ENCODE assay signal across 8 mouse cellular contexts in genomic region chr17:45663106-45663919, GRCm38 (mm10). TPM values are rescaled to one million over a fixed set of nuclear protein-coding genes. Genes with fewer than 3 reads are reported as not detected.
DNase-seq lines count a peak whose midpoint lies in the region; ATAC-seq and TF ChIP-seq lines count a peak whose summit lies in the region.

No protein-coding gene starts in this region.

- WGBS in forebrain, embryonic 12.5 days = 25% methylated on average over 27 of the region's 27 CpGs
- 28% methylated on average over 27 of the region's 27 CpGs for WGBS in liver, postnatal 0 days (ENCODE audit: insufficient replicate concordance)

- H3K9ac ChIP-seq in CH12.LX (ENCODE audit: insufficient read depth, low read depth) = no peak overlapping the region
- no peak overlapping the region for H3K9ac ChIP-seq in forebrain, embryonic 12.5 days
- no peak overlapping the region for H3K9ac ChIP-seq in liver, postnatal 0 days (replicated peaks)

- peak; percentile 49 for DNase-seq in CH12.LX (ENCODE audit: extremely low read depth)
- DNase-seq in c-Kit-positive CD71-positive TER-119-negative erythroid progenitor cells, embryonic 14.5 days (ENCODE audit: low read depth) = peak; percentile 60
- DNase-seq in heart, postnatal 36 days = peak; percentile 78 to 83
- peak; percentile 65 to 83 for DNase-seq in layer of hippocampus, adult 18-20 months (ENCODE audit: low spot score in 2 of 2)
- peak; percentile 85 for DNase-seq in liver, postnatal 0 days
- peak; percentile 81 for DNase-seq in thymus, postnatal 0 days (ENCODE audit: low spot score)

- no peaks in the 10 kb centered on the region for H3K79me2 ChIP-seq in CH12.LX (replicated peaks; ENCODE audit: control insufficient read depth, extremely low read depth, insufficient read depth, poor library complexity, severe bottlenecking)

- TF ChIP-seq RAD21 in CH12.LX (IDR thresholded peaks at IDR 0.05; ENCODE audit: low read depth, low read length) = peak; percentile 18

- H3K36me3 ChIP-seq in CH12.LX (replicated peaks in 1 of 2; ENCODE audit: control insufficient read depth in 1 of 2, insufficient read depth in 1 of 2, low read length in 1 of 2) = peaks cover 0 to 68% of the 10 kb centered on the region in 2 experiments
- H3K36me3 ChIP-seq in forebrain, embryonic 12.5 days (replicated peaks) = peaks cover 66% of the 10 kb centered on the region
- H3K36me3 ChIP-seq in liver, postnatal 0 days (replicated peaks; ENCODE audit: insufficient read depth, low read length) = 0 out of 2 replicates have a peak, but pooled peaks cover 5% of the 10 kb centered on the region

- TF ChIP-seq EP300 in CH12.LX (IDR thresholded peaks at IDR 0.05; ENCODE audit: low read length) = no peak
- no peak for TF ChIP-seq EP300 in liver, postnatal 0 days (IDR thresholded peaks at IDR 0.05; ENCODE audit: low read depth)

- TF ChIP-seq CTCF in CH12.LX (conservative IDR thresholded peaks at IDR 0.05 in 1 of 2, IDR thresholded peaks at IDR 0.05 in 1 of 2; ENCODE audit: low read depth in 2 of 2, low read length in 2 of 2) = peak; percentile 90 to 99
- peak; percentile 97 for TF ChIP-seq CTCF in liver, postnatal 0 days (IDR thresholded peaks at IDR 0.05; ENCODE audit: low read depth)

- intact Hi-C loops in heart, postnatal 36 days (cut with DNase I) = loop anchor here (1.0 kb wide), 1 partner anchor 55 kb away; no protein-coding TSS in a partner anchor

- ATAC-seq in forebrain, embryonic 12.5 days (ENCODE audit: low FRiP score) = peak; percentile 67
- peak; percentile 67 for ATAC-seq in liver, postnatal 0 days
- ATAC-seq in neutrophil, adult 5-6 weeks (ENCODE audit: extremely low read depth, insufficient number of reproducible peaks, low FRiP score, poor library complexity, severe bottlenecking) = peak; percentile 39

- peak overlapping the region in 1 of 3 experiments; percentile 8 for H3K4me3 ChIP-seq in CH12.LX (replicated peaks in 1 of 3; ENCODE audit: low read depth in 2 of 3, low read length in 2 of 3, poor library complexity in 1 of 3)
- 0 out of 2 replicates have a peak overlapping the region, but pooled peaks have one; percentile 7 for H3K4me3 ChIP-seq in forebrain, embryonic 12.5 days (replicated peaks)
- H3K4me3 ChIP-seq in liver, postnatal 0 days (ENCODE audit: low read depth, low read length) = no peak overlapping the region

- dilution Hi-C loops in CH12.LX (cut with MboI; ENCODE audit: extremely low pct_ligation_motif_present, extremely low pct_unique_long_range_greater_than_20kb, low sequenced_read_pairs) = no loop called here

- no peaks in the 10 kb centered on the region for H3K27me3 ChIP-seq in CH12.LX (replicated peaks)
- H3K27me3 ChIP-seq in forebrain, embryonic 12.5 days = no peaks in the 10 kb centered on the region
- no peaks in the 10 kb centered on the region for H3K27me3 ChIP-seq in liver, postnatal 0 days (ENCODE audit: insufficient read depth, low read length)

- in situ Hi-C loops in CH12.LX (cut with MboI; ENCODE audit: low pct_ligation_motif_present, low pct_unique_long_range_greater_than_20kb, low sequenced_read_pairs) = loop anchor here (25.0 kb wide), 1 partner anchor 176 kb away; the partner anchor contains the start of gene Spats1

- TF ChIP-seq POLR2A in CH12.LX (IDR thresholded peaks at IDR 0.05; ENCODE audit: low read depth, low read length) = no peak

- H3K27ac ChIP-seq in CH12.LX (ENCODE audit: insufficient read depth, low read depth) = no peak overlapping the region
- H3K27ac ChIP-seq in forebrain, embryonic 12.5 days = 0 out of 2 replicates have a peak overlapping the region, but pooled peaks have one; percentile 13
- H3K27ac ChIP-seq in liver, postnatal 0 days (ENCODE audit: low read depth) = no peak overlapping the region

- no peaks in the 10 kb centered on the region for H3K9me3 ChIP-seq in CH12.LX (replicated peaks; ENCODE audit: low read length)
- no peaks in the 10 kb centered on the region for H3K9me3 ChIP-seq in forebrain, embryonic 12.5 days
- no peaks in the 10 kb centered on the region for H3K9me3 ChIP-seq in liver, postnatal 0 days (ENCODE audit: low read length)

- H3K4me2 ChIP-seq in CH12.LX (ENCODE audit: insufficient read depth, low read depth, poor library complexity, severe bottlenecking) = no peak overlapping the region
- peak overlapping the region; percentile 35 for H3K4me2 ChIP-seq in forebrain, embryonic 12.5 days
- H3K4me2 ChIP-seq in liver, postnatal 0 days (ENCODE audit: low read depth, low read length) = peak overlapping the region; percentile 23; the same call in 1 of the 2 replicates

- peaks cover 0 to 3% of the 10 kb centered on the region in 2 experiments; a peak in 2 of 4 replicates for H3K4me1 ChIP-seq in CH12.LX (ENCODE audit: control insufficient read depth in 1 of 2, insufficient read depth in 2 of 2)
- H3K4me1 ChIP-seq in forebrain, embryonic 12.5 days = peaks cover 4% of the 10 kb centered on the region
- H3K4me1 ChIP-seq in liver, postnatal 0 days (ENCODE audit: insufficient read depth) = no peaks in the 10 kb centered on the region

TF ChIP-seq in CH12.LX, 34 proteins besides CTCF, POLR2A, EP300 and RAD21:
- peak; percentile 72 for TF ChIP-seq SMC3 (IDR thresholded peaks at IDR 0.05; ENCODE audit: low read depth, low read length)
- TF ChIP-seq SIN3A (IDR thresholded peaks at IDR 0.05; ENCODE audit: low read length) = no peak
- TF ChIP-seq ZNF384 (IDR thresholded peaks at IDR 0.05; ENCODE audit: low read depth, low read length) = no peak
- TF ChIP-seq NELFE (IDR thresholded peaks at IDR 0.05; ENCODE audit: low read depth, low read length) = 0 out of 2 replicates have a peak, but pooled peaks have one; percentile 23
- no peak for TF ChIP-seq MYC (IDR thresholded peaks at IDR 0.05; ENCODE audit: low read depth, low read length)
- TF ChIP-seq KAT2A (IDR thresholded peaks at IDR 0.05; ENCODE audit: insufficient replicate concordance, low read length) = no peak
- no peak for TF ChIP-seq ZKSCAN1 (IDR thresholded peaks at IDR 0.05; ENCODE audit: borderline replicate concordance, low read depth, low read length)

RNA-seq across cellular contexts. Expression of gene Capn11, which starts 4.2 kb away (rescaled TPM):
- total RNA-seq in CH12.LX (2012; rRNA removed) (not detected in 2 replicates), CH12.LX (2014; rRNA removed) (not detected in 2 replicates)
- 0.09 and 0.10 TPM in 2 replicates for polyA plus RNA-seq in CH12.LX (2012; ENCODE audit: insufficient read length, low read depth)
- 0.76 and 1.1 TPM in 2 replicates for polyA plus RNA-seq in forebrain, embryonic 12.5 days (2016; fragmentation: Nextera tagmentation; extraction: Ambion mirVana)
- total RNA-seq in heart, postnatal 36 days (2021) = not detected
- 1 to 10 TPM in 1 of 2 experiments, under 1 TPM in 1; 0.68 to 3.0 TPM for total RNA-seq in layer of hippocampus, adult 18-20 months (2021)
- polyA plus RNA-seq in liver, postnatal 0 days (2015; fragmentation: Nextera tagmentation; extraction: Ambion mirVana) = not detected in 2 replicates
- total RNA-seq in neutrophil, adult 5-6 weeks (2017) = 1.1 and 1.5 TPM in 2 replicates
- 0.05 TPM in 1 of 2 replicates, not detected in the other for polyA plus RNA-seq in thymus, postnatal 0 days (2015; fragmentation: Nextera tagmentation; extraction: Ambion mirVana)

RNA-seq across cellular contexts. Expression of gene Mrpl14, which starts 22.8 kb away (rescaled TPM):
- total RNA-seq in CH12.LX (2012; rRNA removed) (33.4 and 46.1 TPM in 2 replicates), CH12.LX (2014; rRNA removed) (48.5 and 56.9 TPM in 2 replicates)
- polyA plus RNA-seq in CH12.LX (2012; ENCODE audit: insufficient read length, low read depth) = 62.5 and 67.7 TPM in 2 replicates
- 98.8 and 112 TPM in 2 replicates for polyA plus RNA-seq in forebrain, embryonic 12.5 days (2016; fragmentation: Nextera tagmentation; extraction: Ambion mirVana)
- 100 to 1,000 TPM; 140 to 155 TPM for total RNA-seq in heart, postnatal 36 days (2021)
- total RNA-seq in layer of hippocampus, adult 18-20 months (2021) = 10 to 100 TPM; 37.2 to 42.5 TPM
- polyA plus RNA-seq in liver, postnatal 0 days (2015; fragmentation: Nextera tagmentation; extraction: Ambion mirVana) = 113 TPM in 2 replicates
- total RNA-seq in neutrophil, adult 5-6 weeks (2017) = 6.4 and 11.4 TPM in 2 replicates
- polyA plus RNA-seq in thymus, postnatal 0 days (2015; fragmentation: Nextera tagmentation; extraction: Ambion mirVana) = 174 and 197 TPM in 2 replicates

RNA-seq across cellular contexts. Expression of gene Tmem63b, which starts 23.4 kb away (rescaled TPM):
- total RNA-seq in CH12.LX (2012; rRNA removed) (4.5 and 6.3 TPM in 2 replicates), CH12.LX (2014; rRNA removed) (2.8 and 3.5 TPM in 2 replicates)
- polyA plus RNA-seq in CH12.LX (2012; ENCODE audit: insufficient read length, low read depth) = 9.2 and 10.3 TPM in 2 replicates
- 85.7 and 89.3 TPM in 2 replicates for polyA plus RNA-seq in forebrain, embryonic 12.5 days (2016; fragmentation: Nextera tagmentation; extraction: Ambion mirVana)
- total RNA-seq in heart, postnatal 36 days (2021) = 10 to 100 TPM; 84.6 to 88.1 TPM
- 100 to 1,000 TPM; 154 to 155 TPM for total RNA-seq in layer of hippocampus, adult 18-20 months (2021)
- 15.1 and 16.9 TPM in 2 replicates for polyA plus RNA-seq in liver, postnatal 0 days (2015; fragmentation: Nextera tagmentation; extraction: Ambion mirVana)
- 21.2 and 22.0 TPM in 2 replicates for total RNA-seq in neutrophil, adult 5-6 weeks (2017)
- polyA plus RNA-seq in thymus, postnatal 0 days (2015; fragmentation: Nextera tagmentation; extraction: Ambion mirVana) = 16.6 and 18.6 TPM in 2 replicates
